Mouse (Mus musculus) heart, embryonic 16.5 days (tissue): Measurements from ENCODE around the gene Mdh1. TPM values are rescaled to one million over a fixed set of nuclear protein-coding genes. Genes with fewer than 3 reads are reported as not detected.
"Not testable (repeated sequence)": the region's sequence is repeated elsewhere in the genome, so short reads cannot be mapped to it uniquely, and the experiment has no call there.

Source experiments
- ATAC-seq: fragments of 200-750 bp; cut with Nextera tagmentation; replicated peaks from 2 replicates; pipeline ENCODE4 v1.8.0; 2017; ENCODE audit warnings: moderate number of reproducible peaks; ENCODE audit not compliant: insufficient read depth, low FRiP score; ENCODE audit errors: extremely low read depth
- H3K27ac ChIP-seq: fragments of 300-500 bp; sonication (generic); 2 replicates; pipeline ENCODE4 v1.5.1; 2014; ENCODE audit warnings: mild to moderate bottlenecking, low read length, control low read depth, moderate library complexity
- H3K27me3 ChIP-seq: fragments of 300-500 bp; sonication (generic); 2 replicates; pipeline ENCODE4 v1.6.1; 2014; ENCODE audit warnings: low read length, mixed read lengths; ENCODE audit not compliant: control insufficient read depth, insufficient read depth
- H3K36me3 ChIP-seq: fragments of 300-500 bp; sonication (generic); 2 replicates; pipeline ENCODE4 v1.6.1; 2014; ENCODE audit not compliant: control insufficient read depth, insufficient read depth
- H3K4me1 ChIP-seq: fragments of 300-500 bp; sonication (generic); 2 replicates; pipeline ENCODE4 v1.6.1; 2014; ENCODE audit warnings: low read length, mixed read lengths; ENCODE audit not compliant: control insufficient read depth, insufficient read depth
- H3K4me2 ChIP-seq: fragments of 300-500 bp; sonication (generic); 2 replicates; pipeline ENCODE4 v1.6.1; 2014; ENCODE audit warnings: low read depth, mild to moderate bottlenecking, control low read depth, low read length
- H3K4me3 ChIP-seq: fragments of 300-500 bp; sonication (generic); 2 replicates; pipeline ENCODE4 v1.5.1; 2014; ENCODE audit warnings: mild to moderate bottlenecking, control low read depth, low read length
- H3K9ac ChIP-seq: fragments of 300-500 bp; sonication (generic); 2 replicates; pipeline ENCODE4 v1.6.1; 2014; ENCODE audit warnings: low read length, control low read depth
- H3K9me3 ChIP-seq: fragments of 300-500 bp; sonication (generic); replicated peaks from 2 replicates; pipeline ENCODE4 v1.6.1; 2016; ENCODE audit warnings: low read length; ENCODE audit not compliant: control insufficient read depth
- WGBS: fragments of 180-500 bp; shearing (Covaris S2); extraction: QIAGEN DNeasy Blood & Tissue Kit; methylation state at CpG from one replicate; pipeline ENCODE4 v1.1.7; 2014; 5-methylcytosine and 5-hydroxymethylcytosine counted together
- polyA plus RNA-seq: library from polyadenylated mRNA; unstranded; fragments of >200 nt; fragmentation: Nextera tagmentation; extraction: Ambion mirVana; gene quantifications from 2 replicates; pipeline ENCODE4 v1.2.1, GENCODE M21; 2015

Gene Mdh1
- polyA plus RNA-seq, 1 experiment from 2014 or later, result 2,007 TPM

DNA sequence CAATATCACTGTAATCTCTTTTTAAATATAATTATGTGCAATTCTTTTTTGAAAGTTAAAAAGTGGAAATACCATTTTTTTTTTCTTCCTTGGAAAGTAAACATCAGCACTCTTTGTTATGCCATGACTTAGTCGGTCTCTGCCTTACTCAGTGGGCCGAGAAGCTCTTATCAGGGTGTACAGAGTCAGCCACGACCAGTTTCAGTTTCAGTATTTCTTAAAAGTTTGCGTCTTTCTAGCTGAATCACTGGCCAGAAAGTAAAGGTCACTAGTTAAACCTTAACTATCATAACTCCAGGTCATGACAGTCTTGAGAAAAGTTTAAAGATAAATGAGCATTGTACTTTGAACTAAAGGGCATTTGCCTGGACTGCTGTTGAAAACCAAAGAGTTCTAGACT lies 22.4 kb downstream of the Mdh1 start:
- no peak for ATAC-seq
- 61% methylated on average over 4 of the region's 4 CpGs for WGBS
- Histone ChIP-seq H3K27ac (no peak overlapping the region), H3K9ac (no peak overlapping the region), H3K36me3 (no peaks in the 10 kb centered on the region), H3K4me3 (no peak overlapping the region), H3K9me3 (no peaks in the 10 kb centered on the region), H3K4me2 (no peak overlapping the region), H3K4me1 (no peaks in the 10 kb centered on the region), H3K27me3 (no peaks in the 10 kb centered on the region)

GRCm38 (mm10) chr11:21549052-21549451 lies 23.1 kb downstream of the Mdh1 start:
- Histone ChIP-seq H3K4me2 (no peak overlapping the region), H3K4me3 (no peak overlapping the region), H3K27me3 (no peaks in the 10 kb centered on the region), H3K9me3 (no peaks in the 10 kb centered on the region), H3K36me3 (no peaks in the 10 kb centered on the region), H3K4me1 (no peaks in the 10 kb centered on the region), H3K9ac (no peak overlapping the region), H3K27ac (no peak overlapping the region)
- ATAC-seq, result no peak
- WGBS, result 77% methylated on average over 2 of the region's 2 CpGs

- Histone ChIP-seq H3K9ac (no peak overlapping the region), H3K4me2 (no peak overlapping the region), H3K4me3 (no peak overlapping the region), H3K36me3 (no peaks in the 10 kb centered on the region), H3K9me3 (no peaks in the 10 kb centered on the region), H3K4me1 (no peaks in the 10 kb centered on the region), H3K27me3 (no peaks in the 10 kb centered on the region), H3K27ac (no peak overlapping the region)
- ATAC-seq, result no peak
Measured at GRCm38 (mm10) chr11:21547518-21547917, 24.6 kb downstream of the Mdh1 start.

- WGBS, result 40% methylated on average over 1 of the region's 1 CpGs
- ATAC-seq, result no peak
- Histone ChIP-seq H3K36me3 (no peaks in the 10 kb centered on the region), H3K9me3 (no peaks in the 10 kb centered on the region), H3K27ac (no peak overlapping the region), H3K27me3 (no peaks in the 10 kb centered on the region), H3K4me2 (no peak overlapping the region), H3K4me1 (no peaks in the 10 kb centered on the region), H3K4me3 (no peak overlapping the region), H3K9ac (no peak overlapping the region)
Measured at GRCm38 (mm10) chr11:21546671-21547070, 25.5 kb downstream of the Mdh1 start.

DNA sequence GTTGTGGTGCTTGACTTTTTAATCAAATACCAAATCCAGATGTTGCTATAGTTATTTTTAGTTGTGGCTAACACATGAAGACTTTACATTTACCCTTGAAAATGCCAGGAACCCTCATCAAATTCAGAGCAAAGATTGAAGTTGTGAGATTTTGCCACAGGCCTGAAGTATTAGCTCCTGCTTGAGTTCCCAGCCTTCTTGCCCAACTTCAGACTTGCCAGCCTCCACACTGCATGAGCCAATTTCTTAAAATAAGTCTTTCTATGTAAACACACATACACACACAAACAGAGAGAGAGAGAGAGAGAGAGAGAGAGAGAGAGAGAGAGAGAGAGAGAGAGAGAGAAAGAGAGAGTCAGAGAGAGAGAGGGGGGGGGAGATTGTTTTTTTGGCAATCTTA lies 26.2 kb downstream of the Mdh1 start:
- Histone ChIP-seq H3K4me1 (no peaks in the 10 kb centered on the region), H3K9ac (no peak overlapping the region), H3K36me3 (no peaks in the 10 kb centered on the region), H3K27me3 (no peaks in the 10 kb centered on the region), H3K4me3 (no peak overlapping the region), H3K9me3 (no peaks in the 10 kb centered on the region), H3K27ac (no peak overlapping the region), H3K4me2 (no peak overlapping the region)
- ATAC-seq, result no peak

- H3K9ac ChIP-seq, result no peak overlapping the region
- ATAC-seq, result no peak
- H3K27ac ChIP-seq, result no peak overlapping the region
- H3K36me3 ChIP-seq, result no peaks in the 10 kb centered on the region
- no peak overlapping the region for H3K4me3 ChIP-seq
- H3K4me1 ChIP-seq, result no peaks in the 10 kb centered on the region
- H3K9me3 ChIP-seq, result no peaks in the 10 kb centered on the region
- WGBS, result 64% methylated on average over 2 of the region's 2 CpGs
- H3K4me2 ChIP-seq, result no peak overlapping the region
- no peaks in the 10 kb centered on the region for H3K27me3 ChIP-seq
Measured at GRCm38 (mm10) chr11:21545021-21545420, 27.1 kb downstream of the Mdh1 start.

DNA sequence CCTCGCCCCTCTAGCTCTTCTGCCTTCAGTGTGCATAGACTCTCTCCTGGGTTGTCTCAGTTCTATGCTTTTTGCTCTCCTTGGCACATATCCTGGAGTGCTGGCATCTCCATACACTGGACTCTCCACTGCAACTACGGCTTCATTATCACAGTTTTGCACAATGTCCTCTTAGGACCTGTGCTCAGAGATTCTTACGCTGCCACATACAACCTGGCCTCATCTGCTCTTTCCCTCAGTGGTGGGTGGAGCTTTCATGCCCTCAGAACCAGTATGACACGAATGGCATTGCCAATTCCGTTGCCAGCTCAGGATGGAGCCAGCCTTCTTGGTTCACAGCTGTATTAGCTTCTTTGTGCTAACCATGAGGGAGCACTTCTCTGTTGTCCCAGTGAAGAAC lies 29.4 kb downstream of the Mdh1 start:
- no peak for ATAC-seq
- Histone ChIP-seq H3K9me3 (no peaks in the 10 kb centered on the region), H3K4me1 (no peaks in the 10 kb centered on the region), H3K4me2 (no peak overlapping the region), H3K36me3 (no peaks in the 10 kb centered on the region), H3K27me3 (no peaks in the 10 kb centered on the region), H3K27ac (no peak overlapping the region), H3K9ac (no peak overlapping the region), H3K4me3 (no peak overlapping the region)
- 75% methylated on average over 5 of the region's 5 CpGs for WGBS

GRCm38 (mm10) chr11:21540622-21541021 lies 31.5 kb downstream of the Mdh1 start:
- Histone ChIP-seq H3K4me3 (no peak overlapping the region), H3K9ac (no peak overlapping the region), H3K27me3 (no peaks in the 10 kb centered on the region), H3K4me1 (no peaks in the 10 kb centered on the region), H3K9me3 (no peaks in the 10 kb centered on the region), H3K36me3 (no peaks in the 10 kb centered on the region), H3K27ac (no peak overlapping the region), H3K4me2 (no peak overlapping the region)
- 94% methylated on average over 2 of the region's 2 CpGs for WGBS
- ATAC-seq, result no peak

DNA sequence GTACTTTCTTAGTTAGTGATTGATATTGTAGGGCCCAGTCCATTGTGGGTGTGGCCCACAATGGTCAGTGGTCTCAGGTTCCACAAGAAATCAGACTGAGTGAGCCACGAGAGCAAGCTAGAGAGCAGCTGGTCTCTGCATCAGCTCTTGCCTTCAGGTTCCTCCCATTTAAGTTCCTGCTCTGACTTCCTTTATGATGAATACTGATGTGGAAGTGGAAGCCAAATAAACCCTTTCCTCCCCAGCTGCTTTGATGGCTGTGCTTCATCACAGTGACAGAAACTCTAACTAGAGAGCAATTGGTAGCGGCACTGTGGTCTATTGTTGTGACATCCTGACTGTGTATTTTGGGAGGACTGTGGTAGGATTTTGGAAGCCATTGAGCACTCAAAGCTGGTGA lies 32.1 kb downstream of the Mdh1 start:
- Histone ChIP-seq H3K9ac (no peak overlapping the region), H3K36me3 (no peaks in the 10 kb centered on the region), H3K9me3 (no peaks in the 10 kb centered on the region), H3K4me2 (no peak overlapping the region), H3K27me3 (no peaks in the 10 kb centered on the region), H3K4me1 (no peaks in the 10 kb centered on the region), H3K4me3 (no peak overlapping the region), H3K27ac (no peak overlapping the region)
- WGBS, result 54% methylated on average over 2 of the region's 2 CpGs
- ATAC-seq, result no peak

DNA sequence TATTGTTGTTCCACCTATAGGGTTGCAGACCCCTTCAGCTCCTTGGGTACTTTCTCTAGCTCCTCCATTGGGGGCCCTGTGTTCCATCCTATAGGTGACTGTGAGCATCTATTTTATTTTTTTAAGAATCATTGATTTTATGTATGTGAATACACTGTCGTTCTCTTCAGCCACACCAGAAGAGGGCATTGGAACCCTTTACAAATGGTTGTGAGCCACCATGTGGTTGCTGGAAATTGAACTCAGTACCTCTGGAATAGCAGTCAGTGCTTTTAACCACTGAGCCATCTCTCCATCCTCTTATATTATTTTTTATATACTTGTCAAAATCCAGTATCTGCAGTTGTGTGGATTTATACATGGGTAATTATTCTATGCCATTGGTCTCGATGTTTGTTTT lies 41.3 kb downstream of the Mdh1 start:
- not testable (repeated sequence) for H3K36me3 ChIP-seq, ATAC-seq, H3K27me3 ChIP-seq, H3K9ac ChIP-seq, H3K9me3 ChIP-seq, H3K4me2 ChIP-seq, H3K27ac ChIP-seq, H3K4me1 ChIP-seq, H3K4me3 ChIP-seq
- WGBS, result 78% methylated on average over 2 of the region's 2 CpGs
